9 mouse cellular contexts compared by ENCODE assay signal in genomic region chr17:35633992-35634391, GRCm38 (mm10). TPM values are rescaled to one million over a fixed set of nuclear protein-coding genes. Genes with fewer than 3 reads are reported as not detected.
A peak's percentile ranks its signal among the peaks of the same experiment; 100 is the strongest.
DNase-seq lines count a peak whose midpoint lies in the region; ATAC-seq lines count a peak whose summit lies in the region.
"Had no signal": no experiment of that assay in that cellular context is flagged by ENCODE, and none has a peak within 500 bp of the region (broad histone marks: within the 10 kb centered on the region; RNA-seq: fewer than 3 reads in every experiment).

No protein-coding gene starts in this region.

- no peaks in the 10 kb centered on the region for H3K27me3 ChIP-seq in heart, embryonic 14.5 days (ENCODE audit: control insufficient read depth, insufficient read depth, low read length)

- no peak overlapping the region for H3K9ac ChIP-seq in heart, embryonic 14.5 days (ENCODE audit: low read length)
- H3K9ac ChIP-seq: limb, embryonic 13.5 days had no signal

- no peak overlapping the region for H3K27ac ChIP-seq in heart, embryonic 14.5 days (replicated peaks in 1 of 2; ENCODE audit: control insufficient read depth in 1 of 2, insufficient read depth in 1 of 2, low read depth in 2 of 2, low read length in 2 of 2)
- H3K27ac ChIP-seq: limb, embryonic 13.5 days had no signal

- no peak overlapping the region for H3K4me3 ChIP-seq in heart, embryonic 14.5 days (ENCODE audit: control insufficient read depth in 1 of 2, insufficient read depth in 1 of 2, low read depth in 1 of 2, low read length in 2 of 2)
- H3K4me3 ChIP-seq: limb, embryonic 13.5 days had no signal

- intact Hi-C loops in heart, postnatal 36 days (cut with DNase I): no loop called here

- no peak for DNase-seq in heart, postnatal 36 days
- peak; percentile 62 for DNase-seq in R1 (ENCODE audit: low read depth, low spot score)
- peak; percentile 58 to 73 for DNase-seq in frontal cortex, adult 2 months (ENCODE audit: extremely low spot score in 1 of 2, low spot score in 1 of 2)
- peak; percentile 79 for DNase-seq in layer of hippocampus, adult 9-11 months
- DNase-seq in mesoderm, embryonic 11.5 days (ENCODE audit: low read depth, low spot score): peak; percentile 28
- DNase-seq in thymus, postnatal 25 days: peak; percentile 24

- WGBS in heart, embryonic 14.5 days: 7% methylated on average over 1 of the region's 1 CpGs

- no peak overlapping the region for H3K4me2 ChIP-seq in heart, embryonic 14.5 days (ENCODE audit: low read length)
- H3K4me2 ChIP-seq: limb, embryonic 13.5 days had no signal

- H3K9me3 ChIP-seq in heart, embryonic 14.5 days (ENCODE audit: control insufficient read depth, low read length): no peaks in the 10 kb centered on the region
- H3K9me3 ChIP-seq: limb, embryonic 13.5 days had no signal

- H3K4me1 ChIP-seq in heart, embryonic 14.5 days (ENCODE audit: control insufficient read depth in 2 of 2, insufficient read depth in 2 of 2, low read length in 2 of 2): peaks cover 5 to 6% of the 10 kb centered on the region in 2 experiments; a peak in 3 of 4 replicates

- H3K36me3 ChIP-seq in heart, embryonic 14.5 days (ENCODE audit: control insufficient read depth, insufficient read depth, low read length): no peaks in the 10 kb centered on the region
- H3K36me3 ChIP-seq: limb, embryonic 13.5 days had no signal

- ATAC-seq in heart, embryonic 14.5 days (ENCODE audit: insufficient number of reproducible peaks, insufficient read depth, low FRiP score, low read depth): 0 out of 2 replicates have a peak, but pooled peaks have one; percentile 29
- ATAC-seq in megakaryocyte progenitor cell, adult 5-6 weeks (replicated peaks; ENCODE audit: poor library complexity): no peak

RNA-seq across cellular contexts. Expression of gene Gm9573, which starts 7.6 kb away (rescaled TPM):
- not detected in 2 replicates for polyA plus RNA-seq in heart, embryonic 14.5 days (2014; fragmentation: Nextera tagmentation; extraction: Ambion mirVana)
- total RNA-seq in heart, postnatal 36 days (2021): not detected
- polyA plus RNA-seq in frontal cortex, adult 2 months (2012; rRNA removed): 0.06 TPM in 2 replicates
- total RNA-seq in megakaryocyte progenitor cell, adult 5-6 weeks (2015): not detected in 2 replicates
- total RNA-seq in megakaryocyte progenitor cell, adult 5-6 weeks (2017): not detected in 2 replicates
- polyA plus RNA-seq: limb, embryonic 13.5 days had no signal

RNA-seq across cellular contexts. Expression of gene Mucl3, which starts 9.5 kb away (rescaled TPM):
- polyA plus RNA-seq in heart, embryonic 14.5 days (2014; fragmentation: Nextera tagmentation; extraction: Ambion mirVana): 0.09 TPM in 1 of 2 replicates, not detected in the other
- not detected for total RNA-seq in heart, postnatal 36 days (2021)
- polyA plus RNA-seq in frontal cortex, adult 2 months (2012; rRNA removed): 0.08 TPM in 1 of 2 replicates, not detected in the other
- not detected in 2 replicates for total RNA-seq in megakaryocyte progenitor cell, adult 5-6 weeks (2015)
- total RNA-seq in megakaryocyte progenitor cell, adult 5-6 weeks (2017): not detected in 2 replicates

RNA-seq across cellular contexts. Expression of gene Sfta2, which starts 32.6 kb away (rescaled TPM):
- not detected in 2 replicates for polyA plus RNA-seq in heart, embryonic 14.5 days (2014; fragmentation: Nextera tagmentation; extraction: Ambion mirVana)
- total RNA-seq in heart, postnatal 36 days (2021): not detected
- polyA plus RNA-seq in frontal cortex, adult 2 months (2012; rRNA removed): not detected in 2 replicates
- not detected in 2 replicates for total RNA-seq in megakaryocyte progenitor cell, adult 5-6 weeks (2015)
- not detected in 2 replicates for total RNA-seq in megakaryocyte progenitor cell, adult 5-6 weeks (2017)
- polyA plus RNA-seq: limb, embryonic 13.5 days had no signal

RNA-seq across cellular contexts. Expression of gene Vars2, which starts 33.4 kb away (rescaled TPM):
- polyA plus RNA-seq in heart, embryonic 14.5 days (2014; fragmentation: Nextera tagmentation; extraction: Ambion mirVana): 10.8 and 12.7 TPM in 2 replicates
- 10 to 100 TPM; 31.9 to 33.0 TPM for total RNA-seq in heart, postnatal 36 days (2021)
- 34.1 and 36.7 TPM in 2 replicates for polyA plus RNA-seq in frontal cortex, adult 2 months (2012; rRNA removed)
- total RNA-seq in megakaryocyte progenitor cell, adult 5-6 weeks (2015): 5.7 and 11.4 TPM in 2 replicates
- total RNA-seq in megakaryocyte progenitor cell, adult 5-6 weeks (2017): 12.7 and 14.9 TPM in 2 replicates

RNA-seq across cellular contexts. Expression of gene Gtf2h4, which starts 39.5 kb away (rescaled TPM):
- 21.9 and 23.8 TPM in 2 replicates for polyA plus RNA-seq in heart, embryonic 14.5 days (2014; fragmentation: Nextera tagmentation; extraction: Ambion mirVana)
- total RNA-seq in heart, postnatal 36 days (2021): 10 to 100 TPM; 16.9 to 17.4 TPM
- polyA plus RNA-seq in frontal cortex, adult 2 months (2012; rRNA removed): 26.2 and 26.6 TPM in 2 replicates
- total RNA-seq in megakaryocyte progenitor cell, adult 5-6 weeks (2015): 26.2 and 31.8 TPM in 2 replicates
- total RNA-seq in megakaryocyte progenitor cell, adult 5-6 weeks (2017): 24.8 and 29.5 TPM in 2 replicates

Comparison
In these comparisons a context has a peak if more than half of its experiments do, and no peak if none do; other contexts are left out.
1. DNase-seq: peak in R1 (single experiment), frontal cortex, adult 2 months (2 of 2), layer of hippocampus, adult 9-11 months (single experiment), mesoderm, embryonic 11.5 days (single experiment) and thymus, postnatal 25 days (single experiment); none in heart, postnatal 36 days (0 of 2).